Mouse (Mus musculus) neural tube, embryonic 10.5 days (tissue): ENCODE results near the gene Ppil2.

Experiments
- DNase-seq: peaks from one replicate; pipeline ENCODE4 v3.0.0-alpha.2; 2017; ENCODE audit warnings: low spot score; ENCODE audit errors: extremely low spot score

Ppil2 gene

DNA sequence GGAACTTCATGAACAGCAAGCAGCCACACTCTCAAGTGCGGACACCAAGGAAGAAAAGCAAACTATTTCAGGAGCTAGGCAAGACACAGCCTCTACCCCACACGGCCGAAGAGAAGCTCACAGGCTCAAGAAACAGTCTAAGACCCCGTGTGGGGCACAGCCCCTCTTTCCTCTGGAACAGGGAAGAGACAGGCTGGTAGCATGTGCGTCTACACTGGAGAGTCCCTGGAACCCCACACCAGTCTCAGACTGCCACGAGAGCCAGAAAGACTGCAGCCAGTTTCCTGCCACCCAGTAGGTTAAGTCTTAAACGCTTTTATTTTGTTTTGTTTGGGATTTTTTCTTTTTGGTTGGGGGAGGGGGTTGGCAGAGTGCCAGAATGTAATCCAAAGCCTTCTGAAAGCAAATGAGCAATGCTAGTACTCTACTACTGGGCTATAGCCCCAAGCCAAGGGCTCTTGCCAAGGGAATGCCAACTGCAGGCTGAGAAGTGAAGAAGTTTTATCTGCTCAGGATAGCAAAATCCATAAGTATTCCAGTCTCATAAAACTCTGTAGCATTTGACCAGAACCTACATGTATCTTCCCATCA lies 8.3 kb downstream of the Ppil2 start:
- DNase-seq = no peak

DNA sequence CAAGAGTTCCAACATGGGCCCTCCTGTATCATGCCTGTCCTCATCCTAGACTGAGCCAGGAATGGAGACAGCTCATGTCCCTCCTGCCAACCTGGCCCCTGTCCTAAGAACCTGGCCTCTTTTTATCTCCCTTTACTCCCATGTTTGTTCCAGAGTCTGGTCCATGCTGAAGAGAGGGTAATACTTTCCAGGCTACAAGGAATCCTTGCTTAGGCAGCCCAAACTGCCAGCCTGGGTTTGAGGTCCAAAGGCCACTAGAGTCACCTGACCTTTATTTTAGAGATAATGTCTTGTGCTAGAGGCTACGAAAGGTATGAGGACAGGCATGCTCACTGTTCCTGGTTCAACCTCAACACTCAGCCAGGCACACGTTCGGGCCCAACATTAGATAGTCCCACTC lies 14.1 kb downstream of the Ppil2 start:
- no peak for DNase-seq

DNA sequence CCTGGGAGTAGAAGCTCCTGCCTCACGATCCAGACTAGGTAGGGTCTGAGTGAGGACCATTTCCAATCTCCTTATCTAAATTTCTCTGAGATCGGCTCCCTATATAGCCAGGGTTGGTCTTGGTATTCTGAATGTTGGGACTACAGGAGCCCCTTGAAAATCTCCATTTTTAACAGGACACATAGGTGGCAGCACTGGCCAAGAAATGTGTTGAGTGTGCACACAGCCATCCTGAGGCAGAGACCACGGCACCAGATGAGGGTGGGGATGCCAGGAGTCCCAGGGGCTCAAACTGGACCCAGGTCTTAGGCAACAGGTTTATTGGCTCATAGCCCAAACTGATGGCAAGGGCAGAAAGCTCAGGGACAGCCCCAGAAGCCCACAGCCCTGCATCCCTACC lies 22.7 kb downstream of the Ppil2 start:
- no peak for DNase-seq

DNA sequence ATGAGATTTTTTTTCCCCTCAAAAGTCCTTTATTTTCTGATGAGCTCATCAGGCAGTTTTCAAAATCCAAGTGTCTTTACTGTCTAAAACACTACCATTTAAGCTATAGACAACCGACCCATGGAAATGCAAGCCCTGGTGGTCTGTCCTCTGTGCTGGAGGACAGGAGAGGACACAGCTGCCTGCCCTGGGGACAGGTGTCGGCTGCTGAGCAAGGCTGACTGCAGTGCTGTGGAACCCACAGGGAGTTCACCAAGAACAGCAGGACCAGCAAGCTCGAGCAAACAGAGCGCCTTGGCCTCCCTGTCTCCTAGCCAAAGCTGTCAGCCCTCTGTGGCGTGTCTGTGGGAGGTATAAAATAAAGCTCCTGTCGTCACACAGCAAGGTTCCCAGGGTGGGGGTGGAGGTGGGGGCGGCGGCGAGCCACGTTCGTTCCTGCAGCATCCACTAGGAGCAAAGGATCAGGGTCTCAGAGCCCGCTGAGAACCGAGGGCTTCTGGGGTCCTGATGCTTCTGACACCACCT lies 24.3 kb downstream of the Ppil2 start:
- DNase-seq = no peak

DNA sequence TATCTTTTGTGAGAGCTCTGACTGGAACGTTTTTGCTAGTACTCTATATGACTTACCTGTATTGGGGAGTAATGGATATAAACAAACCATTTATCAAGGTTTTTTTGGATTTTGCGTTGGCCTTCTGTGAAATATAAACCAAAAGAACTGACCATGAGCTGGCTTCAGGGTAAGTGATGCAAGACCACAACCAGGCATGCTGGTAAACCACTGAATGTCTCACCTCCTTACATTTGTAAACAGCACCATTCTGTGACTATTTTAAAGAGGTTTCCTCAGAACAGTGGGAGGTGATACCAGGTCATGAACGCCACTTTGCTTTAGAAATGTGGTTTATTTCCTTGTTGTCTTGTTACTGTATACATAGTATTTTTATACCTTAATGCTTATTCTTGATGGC lies 24.8 kb downstream of the Ppil2 start:
- DNase-seq = no peak

DNA sequence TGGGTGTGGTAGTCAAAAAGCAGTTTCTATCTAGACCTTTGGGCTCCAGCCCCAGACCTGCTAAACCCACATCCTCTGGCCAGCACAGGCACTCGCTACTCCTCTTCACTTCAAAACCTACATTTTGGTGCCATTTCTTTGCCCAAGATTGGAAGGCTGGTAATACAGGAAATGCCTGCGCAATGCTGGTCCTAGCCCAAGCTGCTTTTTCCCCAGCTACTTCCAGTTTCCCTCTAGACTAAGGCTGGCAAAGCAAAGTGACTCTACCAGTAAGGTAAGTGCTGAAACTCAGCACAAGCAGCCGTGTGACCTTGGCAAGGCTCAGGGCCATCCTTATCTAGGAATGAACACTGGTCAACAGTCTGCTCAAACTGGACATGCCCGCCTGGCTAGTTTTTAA lies 25.4 kb downstream of the Ppil2 start:
- DNase-seq = no peak

DNA sequence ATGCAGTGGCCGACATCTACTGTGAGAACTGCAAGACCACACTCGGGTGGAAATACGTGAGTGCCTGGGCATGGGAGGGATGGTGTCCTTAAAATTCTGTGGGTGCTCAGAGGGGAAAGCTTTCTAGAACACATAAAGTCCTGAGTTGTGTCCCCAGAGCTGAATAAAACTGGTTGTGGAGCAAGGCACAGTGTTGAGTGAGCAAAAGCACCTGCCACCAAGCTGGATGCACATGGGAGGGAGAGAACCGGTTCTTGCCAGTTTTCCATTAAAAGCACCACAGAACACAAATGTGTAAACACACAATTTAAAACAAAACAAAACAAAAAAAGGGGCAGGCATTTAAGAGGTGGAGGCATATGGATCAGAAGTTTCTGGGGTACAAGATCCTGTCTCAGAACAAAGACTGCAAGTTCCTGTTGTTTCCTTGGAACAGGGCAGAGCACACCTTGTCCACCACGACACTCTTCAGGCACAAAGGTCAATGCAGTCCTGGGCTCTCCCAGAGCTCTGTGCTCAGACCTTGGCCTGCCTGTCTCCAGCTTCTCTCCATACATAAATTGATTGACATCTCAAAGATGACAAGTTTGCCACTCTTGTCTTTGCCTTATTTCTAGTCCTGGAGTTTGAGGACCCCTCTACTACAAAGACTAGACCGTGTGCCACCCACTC lies 28.8 kb downstream of the Ppil2 start:
- DNase-seq = no peak

DNA sequence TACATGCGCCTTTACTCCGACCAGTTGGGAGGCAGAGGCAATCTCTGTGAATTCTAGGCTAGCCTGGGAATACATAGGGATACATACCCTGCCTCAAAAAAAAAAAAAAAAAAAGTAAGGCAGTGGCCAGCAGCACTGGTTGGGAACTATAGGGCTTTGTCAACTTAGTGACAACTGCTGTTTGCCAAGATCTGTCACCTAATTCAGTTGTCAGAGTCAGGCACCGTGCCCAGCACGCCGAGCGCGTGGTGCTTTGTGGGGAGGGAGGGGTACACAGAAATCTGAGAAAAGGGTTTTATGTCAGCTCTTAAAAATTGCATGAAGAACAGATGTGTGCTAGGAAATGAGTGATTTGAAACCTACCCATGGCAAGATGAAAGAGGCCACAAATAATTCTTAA lies 33.0 kb downstream of the Ppil2 start:
- DNase-seq = no peak

DNA sequence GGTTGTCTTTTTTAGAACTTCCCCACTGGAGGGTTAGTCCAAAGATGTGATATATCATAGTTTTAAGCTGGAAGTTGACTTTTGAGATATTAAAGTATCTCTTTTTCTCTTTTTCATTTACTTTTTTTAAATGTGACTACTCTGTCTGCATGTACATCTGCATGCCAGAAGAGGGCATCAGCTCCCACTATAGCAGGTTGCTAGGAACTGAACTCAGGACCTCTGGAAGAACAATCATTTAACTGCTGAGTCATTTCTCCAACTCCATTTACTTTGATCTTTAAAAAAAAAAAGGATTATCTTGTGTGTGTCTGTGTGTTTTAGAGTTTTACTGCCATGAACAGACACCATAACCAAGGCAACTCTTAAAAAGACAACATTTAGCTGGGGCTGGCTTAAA lies 34.2 kb downstream of the Ppil2 start:
- DNase-seq = no peak

DNA sequence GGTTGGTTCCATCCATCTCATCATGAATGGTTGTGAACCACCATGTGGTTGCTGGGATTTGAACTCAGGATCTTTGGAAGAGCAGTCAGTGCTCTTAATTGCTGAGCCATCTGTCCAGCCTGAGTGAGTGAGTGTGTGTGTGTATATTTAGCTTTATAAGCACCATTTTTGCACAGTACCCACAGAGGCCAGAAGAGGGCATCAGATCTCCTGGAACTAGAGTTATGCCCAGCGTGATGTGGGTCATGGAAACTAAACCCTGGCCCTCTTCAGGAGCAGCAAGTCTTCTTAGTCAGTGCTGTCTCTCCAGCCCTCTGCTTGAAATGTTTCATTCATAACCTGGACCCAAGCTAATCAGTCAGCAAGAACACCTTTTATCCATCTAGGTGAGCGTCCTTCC lies 34.8 kb downstream of the Ppil2 start:
- DNase-seq = no peak

DNA sequence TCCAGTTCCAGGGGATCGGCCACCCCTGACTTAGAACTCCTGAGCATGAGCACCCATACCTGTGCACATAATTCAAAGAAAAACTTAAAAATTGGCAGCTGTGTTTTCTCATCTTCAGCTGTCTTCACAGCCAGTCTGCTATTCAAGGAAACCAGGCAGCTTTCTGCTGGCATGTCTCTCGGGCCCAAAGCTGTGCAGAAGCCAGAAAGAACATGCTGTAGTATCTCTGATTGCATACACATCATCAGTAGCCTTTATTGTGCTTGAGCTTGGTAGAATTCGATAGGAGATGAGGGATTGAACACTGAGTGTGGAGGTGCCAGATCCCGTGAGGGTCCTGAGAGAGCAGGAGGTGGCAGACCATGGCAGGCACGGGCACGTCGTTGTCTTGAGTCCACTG lies 38.1 kb downstream of the Ppil2 start:
- DNase-seq = no peak

DNA sequence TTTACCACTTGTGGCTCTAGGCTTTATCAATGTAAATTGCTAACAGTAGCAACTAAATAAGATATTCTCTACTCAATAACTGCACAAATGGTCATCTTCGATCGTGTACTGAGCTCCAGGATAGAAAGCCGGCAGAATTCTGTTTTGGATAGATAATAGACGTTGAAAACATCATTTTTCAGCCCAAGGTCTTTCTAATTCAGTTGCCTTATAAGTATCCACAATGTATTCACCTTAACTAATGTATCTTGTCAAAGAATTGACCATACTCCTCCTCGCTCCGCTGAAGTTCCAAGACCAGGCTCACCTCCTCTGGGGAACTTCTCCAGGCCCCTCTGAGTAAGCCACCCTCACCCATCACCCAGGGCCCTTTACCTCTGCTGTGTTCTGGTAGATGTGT lies 40.3 kb downstream of the Ppil2 start:
- DNase-seq = no peak

DNA sequence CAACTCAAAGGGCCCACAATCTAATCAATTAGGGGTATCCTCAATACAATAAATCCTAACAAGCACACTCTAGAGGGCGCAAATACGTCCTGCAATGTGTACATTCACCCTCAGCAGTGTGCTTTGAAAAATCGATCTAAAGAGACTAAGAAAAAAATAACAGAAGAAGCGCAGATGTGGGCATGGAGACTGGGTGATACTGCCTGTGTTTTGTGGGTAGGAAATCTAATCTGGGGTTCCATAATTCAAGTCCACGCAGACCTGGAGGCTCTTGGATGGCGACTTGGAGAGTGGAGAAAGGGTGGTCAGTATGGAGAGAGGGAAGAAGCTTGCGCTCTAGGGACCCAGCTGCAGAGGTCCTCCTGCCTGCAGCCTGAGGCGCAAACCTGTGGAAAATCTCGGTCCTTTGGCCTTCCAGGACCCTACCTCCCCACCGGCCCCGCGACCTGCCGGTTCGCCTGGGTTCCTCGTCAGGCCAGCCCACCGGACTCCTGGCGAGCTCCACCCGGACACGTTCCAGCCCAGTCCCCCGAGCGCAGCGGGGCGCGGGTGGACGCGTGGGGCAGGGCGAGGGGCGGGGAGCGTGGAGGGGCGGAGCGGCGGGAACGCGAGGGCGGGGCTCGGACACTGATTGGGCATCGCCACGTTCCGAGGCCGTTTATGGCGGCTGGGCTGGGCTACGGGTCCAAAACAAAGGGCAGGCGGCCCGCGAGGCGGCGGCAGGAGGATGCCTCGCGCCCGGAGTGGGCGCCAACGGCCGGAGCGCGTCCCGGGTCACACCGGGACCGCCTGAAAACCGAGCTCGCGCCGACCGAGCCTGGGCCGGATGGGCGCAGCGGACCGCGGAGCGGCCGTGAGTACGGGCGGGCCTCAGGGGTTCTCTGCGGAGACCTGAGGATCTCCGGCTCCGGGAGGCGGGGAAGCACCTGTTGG lies 41.3 kb downstream of the Ppil2 start, which contains the start of gene Ypel1:
TSS of gene Ypel1 (plus strand) at position 186 of the 933 bp plus-strand sequence.
- DNase-seq = peak; percentile 94

DNA sequence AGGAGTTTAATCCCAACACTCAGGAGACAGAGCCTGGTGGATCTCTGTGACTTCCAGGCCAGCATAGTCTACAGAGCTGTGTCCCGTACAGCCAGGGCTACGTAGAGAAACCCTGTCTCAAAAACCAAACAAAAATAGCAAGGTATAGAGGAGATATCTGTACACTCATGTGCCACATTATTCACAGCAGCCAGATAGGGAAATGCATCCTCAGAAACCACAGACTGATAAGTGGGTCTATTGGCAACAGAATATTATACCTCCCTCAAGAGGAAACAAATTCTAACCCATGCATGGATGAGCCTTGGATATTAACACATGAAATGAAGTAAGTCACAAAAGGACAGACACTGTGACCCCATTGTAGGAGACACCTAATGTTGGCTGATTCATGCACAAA lies 43.5 kb downstream of the Ppil2 start:
- DNase-seq = no peak

DNA sequence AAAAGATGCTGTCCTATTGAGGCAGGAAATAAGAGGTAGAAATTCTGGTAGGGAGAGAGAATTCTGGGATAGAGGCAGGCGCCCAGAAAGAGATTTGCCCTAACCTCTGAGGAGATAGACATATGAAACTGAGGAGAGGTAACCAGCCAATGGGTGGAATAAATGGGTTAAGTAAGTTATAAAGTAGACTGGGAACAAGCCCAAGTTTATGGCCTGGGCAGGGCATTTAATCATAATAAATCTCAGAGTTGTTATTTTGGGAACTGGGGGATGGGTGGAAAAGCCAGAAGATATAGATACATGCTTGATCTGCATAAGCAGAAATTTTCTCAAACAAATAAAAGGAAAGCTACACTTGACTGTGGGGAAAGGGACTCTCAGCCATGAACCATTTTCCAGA lies 48.7 kb downstream of the Ppil2 start:
- DNase-seq = no peak

DNA sequence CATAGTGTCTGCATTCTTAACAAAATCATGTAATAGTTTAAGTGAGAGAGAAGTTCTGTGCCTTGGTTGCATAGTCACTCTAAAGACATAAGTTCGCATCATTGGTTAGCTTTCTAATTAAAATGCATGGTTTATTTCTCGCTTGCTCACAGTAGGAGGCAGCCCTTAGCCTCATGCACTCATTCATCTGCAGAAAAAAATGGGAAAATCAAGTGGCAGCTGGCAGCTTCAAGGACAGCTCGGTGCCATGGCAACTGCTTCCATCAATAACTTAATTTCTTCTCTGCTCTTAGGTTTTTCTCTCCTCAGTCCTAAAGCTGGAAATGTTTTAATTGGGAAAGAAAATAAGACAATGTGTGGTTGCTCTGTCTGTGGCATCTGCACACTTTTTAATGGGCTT lies 55.5 kb downstream of the Ppil2 start:
- no peak for DNase-seq

DNA sequence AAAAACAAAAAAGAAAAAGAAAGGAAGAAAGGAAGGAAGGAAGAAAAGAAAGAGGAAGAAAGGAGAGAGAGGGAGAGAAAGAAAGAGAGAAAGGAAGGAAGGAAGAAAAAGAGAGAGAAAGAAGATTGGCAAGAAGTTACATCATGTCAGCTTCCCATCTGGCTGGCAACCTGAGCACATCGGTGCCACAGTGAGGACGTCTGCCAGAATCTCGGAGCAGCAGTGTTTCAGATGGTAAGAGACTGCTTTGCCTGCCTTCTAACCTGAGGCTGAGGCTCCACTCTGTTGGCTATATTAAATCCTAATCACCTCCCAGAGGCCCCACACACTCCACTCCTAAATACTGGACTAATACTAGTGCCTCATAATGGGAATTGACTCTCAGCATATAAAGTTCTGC lies 57.2 kb downstream of the Ppil2 start:
- no peak for DNase-seq

DNA sequence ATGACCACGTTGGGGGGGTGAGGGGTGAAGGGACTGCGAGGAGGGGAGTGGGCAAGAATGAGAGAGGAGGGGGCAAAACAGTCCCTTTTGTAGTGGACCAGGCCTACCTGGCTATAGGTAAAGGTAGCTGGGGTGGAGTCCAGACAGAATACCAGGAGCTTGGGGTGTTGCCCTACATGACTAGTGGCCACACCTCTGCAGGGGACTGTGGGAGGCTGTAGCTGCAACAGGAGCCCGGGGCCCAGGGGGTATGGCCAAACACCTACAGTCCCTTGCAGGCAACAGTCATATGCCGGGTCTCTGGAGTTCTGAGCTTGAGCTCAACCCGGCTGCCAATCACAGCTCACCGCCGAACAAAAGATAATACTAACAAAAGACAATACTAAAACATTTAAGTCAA lies 59.0 kb downstream of the Ppil2 start:
- no peak for DNase-seq

DNA sequence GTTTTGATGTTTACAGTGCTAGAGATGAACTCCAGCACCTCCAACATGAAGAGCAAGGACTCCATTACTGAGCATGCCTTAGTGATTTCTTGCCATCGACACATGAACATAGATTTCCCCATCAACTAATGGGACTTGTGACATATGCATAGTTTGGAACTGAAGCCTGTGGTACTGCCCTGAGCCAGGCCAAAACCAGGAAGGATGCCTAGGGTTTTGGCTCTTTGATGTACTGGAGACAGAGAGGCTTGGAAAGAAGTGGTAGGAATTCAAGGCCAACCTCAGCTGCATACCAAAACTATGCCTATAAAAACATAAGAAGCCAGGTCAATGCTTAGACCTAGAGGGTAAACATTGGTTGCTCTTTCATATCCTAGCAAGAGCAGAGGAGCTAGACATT lies 61.2 kb downstream of the Ppil2 start:
- DNase-seq = no peak

DNA sequence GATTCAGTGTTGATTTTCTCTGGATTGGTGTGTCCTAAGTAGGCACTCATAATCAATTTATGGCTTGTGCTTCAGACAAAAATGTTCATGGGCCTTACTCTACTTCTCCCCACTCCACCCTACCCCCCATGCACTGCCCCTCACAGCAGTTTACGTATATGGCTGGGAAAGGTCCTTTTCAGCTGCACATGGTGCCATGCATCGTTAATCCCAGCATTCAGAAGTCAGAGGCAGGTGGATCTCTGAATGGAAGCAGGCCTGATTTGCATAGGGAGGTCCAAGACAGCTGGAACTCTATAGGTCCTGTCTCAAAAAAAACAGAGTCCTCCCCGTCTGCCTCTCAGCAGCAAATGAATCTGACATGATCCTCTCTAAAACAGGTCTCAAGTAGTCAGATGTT lies 65.8 kb downstream of the Ppil2 start:
- no peak for DNase-seq

DNA sequence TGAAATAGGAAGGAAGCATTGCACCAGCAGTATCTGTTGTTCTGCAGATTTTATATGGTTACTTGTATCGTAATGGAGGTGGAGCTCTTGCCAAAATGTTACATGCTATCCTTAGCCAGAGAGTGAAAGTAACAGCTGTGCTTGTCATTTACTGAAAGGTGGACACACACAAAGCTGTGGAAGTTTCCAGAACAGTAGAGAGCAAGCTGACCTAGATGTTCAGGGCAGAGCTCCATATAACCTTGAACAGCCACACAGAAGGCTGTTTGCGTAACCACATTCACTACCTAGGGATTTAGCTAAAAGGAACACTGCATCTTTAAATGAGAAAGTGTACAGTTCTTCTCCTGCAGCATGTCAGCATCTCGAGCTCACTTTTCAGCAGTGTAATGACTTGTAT lies 66.7 kb downstream of the Ppil2 start:
- DNase-seq = no peak

DNA sequence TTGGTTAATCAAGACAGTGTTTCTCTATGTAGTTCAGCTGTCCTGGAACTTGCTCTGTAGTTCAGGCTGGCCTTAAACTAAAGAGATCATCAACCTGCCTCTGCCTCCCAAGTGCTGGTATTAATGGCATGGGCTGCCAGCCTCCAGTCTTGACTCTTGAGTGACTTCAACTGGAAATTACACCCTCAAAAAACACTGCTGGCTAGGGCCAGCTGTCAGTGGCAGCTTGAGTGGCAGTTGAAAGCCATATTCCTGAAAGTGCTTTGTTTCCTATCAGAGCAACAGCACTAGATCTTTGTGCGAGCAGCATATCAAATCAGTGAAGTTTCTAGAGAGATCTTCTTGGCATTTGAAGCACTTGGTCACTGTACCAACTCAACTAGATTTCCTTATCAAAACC lies 69.6 kb downstream of the Ppil2 start:
- DNase-seq = no peak
